Mouse (Mus musculus) adrenal gland, postnatal 4 days (tissue): ENCODE results near the gene Epas1. TPM values are rescaled to one million over a fixed set of nuclear protein-coding genes. Genes with fewer than 3 reads are reported as not detected.

Source experiments
- DNase-seq, 2 experiments: peaks; one replicate each; pipeline ENCODE4 v3.0.0; 2021 to 2022; ENCODE audit warnings: low spot score in 2 of 2, mixed read lengths in 2 of 2
- total RNA-seq, 2 experiments: library from RNA; stranded (reverse); gene quantifications; 2 replicates each; pipeline ENCODE4 v1.2.3; 2021

Epas1 gene
- total RNA-seq, 2 experiments from 2014 or later = 129 to 150 TPM

GRCm38 (mm10) chr17:86754806-86755571 is 1.5 kb downstream of the Epas1 start:
- DNase-seq = peak in 1 of 2 experiments; percentile 37

GRCm38 (mm10) chr17:86755581-86756195 is 2.2 kb downstream of the Epas1 start:
- no peak for DNase-seq

GRCm38 (mm10) chr17:86757621-86758020 is 4.1 kb downstream of the Epas1 start:
- no peak for DNase-seq

GRCm38 (mm10) chr17:86761859-86762258 is 8.4 kb downstream of the Epas1 start:
- no peak for DNase-seq

DNA sequence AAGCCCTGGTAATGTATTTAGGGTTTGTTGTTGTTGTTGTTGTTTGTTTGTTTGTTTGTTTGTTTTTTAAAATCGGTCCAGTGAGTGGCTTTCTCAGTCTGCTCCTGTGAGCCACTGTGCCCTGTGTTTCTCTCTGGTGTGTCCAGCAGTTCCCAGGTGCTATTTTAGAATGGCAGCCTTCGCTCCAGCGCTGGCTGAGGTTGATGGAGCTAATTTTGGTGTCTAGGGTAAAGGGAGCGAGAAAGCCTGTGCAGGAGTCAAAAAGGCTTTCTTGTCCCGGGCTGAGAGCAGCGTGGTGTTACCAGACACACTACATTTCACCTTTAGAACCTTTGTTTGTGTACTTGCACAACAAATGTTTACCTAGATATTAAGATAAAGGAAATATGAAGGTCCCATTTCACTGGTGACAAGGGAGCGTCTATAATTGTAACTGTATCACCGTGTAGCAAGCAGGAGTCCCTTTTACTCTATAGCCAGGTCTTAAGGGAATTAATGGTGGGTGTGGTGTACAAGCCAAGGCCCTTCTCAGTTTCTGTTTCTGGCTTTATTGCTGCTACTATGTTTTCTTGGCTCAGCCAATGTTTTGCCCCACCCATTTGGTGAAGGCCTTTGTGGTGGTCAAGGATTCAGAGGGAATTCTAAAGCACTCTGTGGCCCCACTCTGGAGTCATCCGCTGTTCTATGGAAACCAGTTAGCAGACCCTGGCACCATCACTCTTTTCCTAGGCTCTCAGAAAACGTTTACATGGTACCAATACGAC is 9.2 kb downstream of the Epas1 start:
- DNase-seq = no peak

GRCm38 (mm10) chr17:86765762-86766404 is 12.4 kb downstream of the Epas1 start:
- no peak for DNase-seq

DNA sequence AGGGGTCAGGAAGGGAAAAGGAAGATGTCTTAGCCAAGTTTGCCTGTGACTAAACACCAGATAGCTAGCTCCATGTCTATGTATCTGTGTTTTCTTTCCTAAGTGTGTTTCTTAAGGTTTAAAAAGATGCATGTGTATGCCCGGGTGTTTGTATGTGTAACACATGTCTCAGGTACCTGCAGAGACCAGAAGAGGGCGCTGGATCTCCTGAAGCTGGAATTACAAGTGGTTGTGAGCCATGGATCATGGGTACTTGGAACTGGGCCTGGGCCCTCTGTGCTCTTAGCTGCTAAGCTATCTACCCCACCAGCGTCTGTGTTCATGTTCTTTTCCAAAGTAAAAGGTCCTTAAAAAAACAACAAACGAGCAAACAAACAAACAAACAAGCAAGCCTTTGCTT is 12.9 kb downstream of the Epas1 start:
- DNase-seq = no peak

GRCm38 (mm10) chr17:86768596-86768995 is 15.1 kb downstream of the Epas1 start:
- no peak for DNase-seq

GRCm38 (mm10) chr17:86769330-86770211 is 16.1 kb downstream of the Epas1 start:
- DNase-seq = peak; percentile 16 to 56

DNA sequence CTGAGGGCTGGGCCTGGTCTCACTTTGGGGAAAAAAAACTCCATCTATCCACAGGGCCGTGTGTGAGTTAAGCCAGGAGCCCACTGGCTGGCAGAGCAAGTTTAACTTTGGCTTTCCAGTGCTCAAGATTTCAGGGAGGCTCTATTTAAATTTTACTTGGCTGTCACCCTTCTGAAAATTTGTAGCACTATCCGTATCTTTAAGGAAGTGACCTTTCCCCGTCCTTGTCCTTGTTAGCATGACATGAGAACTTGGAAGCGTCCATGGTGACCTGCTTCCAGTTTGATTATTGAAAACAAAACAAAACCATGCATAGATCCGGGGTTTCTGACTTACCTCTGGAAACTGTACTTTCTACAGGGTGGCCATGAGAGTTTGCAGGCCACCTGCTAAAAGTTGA is 17.3 kb downstream of the Epas1 start:
- DNase-seq = no peak

DNA sequence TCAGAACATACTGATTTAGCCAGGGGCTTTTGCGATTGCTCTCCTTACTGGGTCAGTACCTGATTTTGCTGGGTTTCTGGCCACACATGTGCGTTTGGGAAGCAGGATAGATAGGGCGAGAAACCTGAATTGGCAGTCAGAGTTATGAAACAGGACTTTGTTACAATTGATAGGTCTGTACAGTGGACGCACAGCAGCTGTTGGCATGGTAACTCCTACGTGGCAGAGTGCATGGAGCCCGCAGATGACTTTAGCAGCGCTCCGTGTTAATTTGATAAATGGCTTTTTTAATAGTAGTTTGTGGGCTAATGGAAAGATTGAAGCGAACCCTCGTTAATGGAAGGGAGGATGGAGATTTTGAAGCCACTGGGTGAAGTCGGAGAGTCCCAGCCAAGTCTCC is 18.5 kb downstream of the Epas1 start:
- no peak for DNase-seq

DNA sequence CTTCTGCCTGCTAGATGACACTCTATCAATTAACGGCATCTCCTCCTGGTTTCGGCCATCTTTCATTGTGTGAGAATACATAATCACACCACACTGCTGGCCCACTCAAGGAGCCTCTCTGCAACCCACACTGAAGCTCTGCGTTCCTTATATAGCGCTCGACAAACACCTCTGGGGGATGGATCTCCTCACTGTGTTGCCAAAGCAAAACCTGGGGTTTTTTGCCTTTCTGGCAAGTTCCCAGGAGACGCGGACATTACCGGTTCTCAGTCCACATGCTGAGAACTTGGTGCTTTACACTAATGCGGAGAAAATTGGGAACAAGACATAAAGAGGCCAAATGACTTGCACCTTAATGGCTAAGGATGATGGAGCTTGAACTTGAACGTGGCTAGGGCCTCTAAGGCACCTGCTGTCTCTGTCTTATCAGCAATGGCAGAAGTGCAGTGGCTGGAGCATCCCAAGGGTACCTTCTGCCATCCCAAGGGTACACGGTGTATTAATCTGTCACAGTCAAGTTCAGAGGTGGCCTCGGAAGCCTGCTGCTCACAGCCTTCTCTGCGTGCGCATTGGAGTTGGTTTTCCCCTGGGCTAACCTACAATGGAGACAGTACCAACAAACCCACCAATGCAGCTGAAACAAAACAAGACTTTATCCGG is 19.6 kb downstream of the Epas1 start:
- DNase-seq = no peak

DNA sequence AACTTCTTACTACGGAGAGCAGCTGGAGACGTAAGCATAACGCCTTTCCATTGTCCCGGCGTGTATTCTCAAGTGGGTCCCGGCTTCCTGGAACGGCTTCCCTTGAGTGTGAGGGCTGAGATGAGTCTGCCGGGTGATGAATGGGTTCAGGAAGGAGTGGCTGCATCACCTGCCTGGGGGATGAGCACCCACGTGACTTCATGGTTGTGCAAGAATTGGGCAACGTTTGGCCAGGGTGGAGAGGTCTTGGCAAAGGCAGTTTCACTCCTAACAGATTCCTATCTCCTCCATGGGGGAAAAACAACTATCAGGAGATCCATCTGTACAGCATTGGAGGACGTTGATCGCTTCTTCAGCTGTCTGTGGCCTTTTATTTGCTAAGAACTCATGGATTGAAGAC is 23.0 kb downstream of the Epas1 start:
- DNase-seq = no peak

GRCm38 (mm10) chr17:86778147-86778546 is 24.6 kb downstream of the Epas1 start:
- no peak for DNase-seq

- no peak for DNase-seq
These were observed 26.0 kb downstream of the Epas1 start for GRCm38 (mm10) chr17:86779191-86780130.

GRCm38 (mm10) chr17:86780708-86781318 is 27.3 kb downstream of the Epas1 start:
- no peak for DNase-seq

DNA sequence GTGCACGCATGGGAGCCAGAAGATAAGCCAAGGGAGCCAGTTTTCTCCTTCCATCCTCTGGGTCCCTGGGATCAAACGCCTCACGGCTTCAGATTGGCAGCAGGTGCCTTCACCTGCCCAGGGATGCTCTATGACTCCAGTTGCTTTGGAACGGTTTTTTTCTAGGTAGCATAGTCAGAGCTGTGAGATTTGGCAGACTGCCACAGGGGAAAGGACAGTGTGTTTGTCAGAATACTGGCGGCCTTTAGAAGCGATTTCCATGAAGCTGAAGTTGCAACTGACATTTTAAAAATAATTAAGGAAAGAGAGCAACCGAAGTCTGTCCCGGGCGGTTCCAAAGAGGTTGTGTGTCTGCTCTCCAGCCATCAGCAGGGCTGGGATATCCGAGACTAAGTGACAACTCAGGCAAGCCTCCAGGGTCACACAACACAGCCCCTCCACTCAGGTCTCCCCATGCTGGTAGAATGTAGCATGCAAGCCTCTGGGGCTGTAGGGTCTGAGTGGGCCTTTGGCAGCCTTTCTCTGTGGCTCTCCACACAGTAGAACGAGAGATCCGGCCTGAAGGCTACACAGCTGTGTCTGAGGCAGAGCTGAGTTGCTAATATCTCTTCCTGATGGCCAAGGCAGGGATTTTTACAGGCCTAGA is 28.4 kb downstream of the Epas1 start:
- peak in 1 of 2 experiments; percentile 31 for DNase-seq

DNA sequence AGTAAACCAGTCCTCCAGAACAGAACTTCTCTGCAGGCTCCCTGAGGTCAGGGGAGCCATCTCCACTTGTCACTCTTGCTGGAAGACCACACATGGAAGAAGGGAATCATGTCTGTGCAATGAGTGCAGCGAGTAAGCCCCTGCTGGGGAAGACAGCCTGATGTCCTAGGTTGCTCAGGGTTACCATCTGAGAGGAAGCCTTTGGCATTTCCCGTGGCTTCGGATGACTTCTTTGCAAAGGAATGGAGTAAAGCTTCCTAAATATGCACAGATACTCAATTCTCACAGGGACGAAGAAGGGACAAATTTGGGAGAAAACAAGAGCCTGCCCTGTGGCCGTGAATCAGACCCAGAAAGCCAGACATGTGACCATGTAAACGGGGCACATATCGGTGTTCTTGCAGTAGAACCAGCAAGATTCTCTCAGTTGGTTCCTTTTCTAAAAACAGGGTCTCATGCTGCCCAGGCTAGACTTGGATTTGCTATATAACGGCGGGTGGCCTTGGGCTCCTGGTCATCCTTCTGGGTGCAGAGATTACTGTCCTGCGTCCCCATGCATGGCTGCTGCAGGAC is 31.0 kb downstream of the Epas1 start:
- no peak for DNase-seq
